Mouse (Mus musculus) erythroblast, embryonic 14.5 days (primary cell): Measurements from ENCODE around the gene Litaf.

Experiments
- GATA1 ChIP-seq: IDR thresholded peaks from 2 replicates; pipeline ENCODE4 v1.6.1; 2012; ENCODE audit warnings: low read length, inconsistent platforms, mixed read lengths
- TAL1 ChIP-seq: IDR thresholded peaks from 3 replicates; pipeline ENCODE4 v1.6.1; 2012; ENCODE audit warnings: low read length, inconsistent platforms, mixed read lengths

GRCm38 (mm10) chr16:11069271-11069670 is 3.3 kb upstream of the Litaf start:
- TF ChIP-seq GATA1 (no peak), TAL1 (no peak)
